Mouse (Mus musculus) ES-E14 (cell line): ENCODE data around the gene Zfp619.

ENCODE experiments used
- HCFC1 ChIP-seq: IDR thresholded peaks from 2 replicates; pipeline ENCODE4 v1.6.1; 2012; ENCODE audit warnings: low read length, inconsistent platforms, borderline replicate concordance; ENCODE audit not compliant: insufficient read depth
- MAFK ChIP-seq: IDR thresholded peaks from 2 replicates; pipeline ENCODE4 v1.6.1; 2014; ENCODE audit warnings: mild to moderate bottlenecking, low read depth, low read length, inconsistent platforms; ENCODE audit not compliant: insufficient read depth
- ZC3H11A ChIP-seq: IDR thresholded peaks from 2 replicates; pipeline ENCODE4 v1.6.1; 2012; ENCODE audit warnings: low read depth, mild to moderate bottlenecking, inconsistent platforms, low read length, borderline replicate concordance
- ZNF384 ChIP-seq: IDR thresholded peaks from 2 replicates; pipeline ENCODE4 v1.6.1; 2012; ENCODE audit warnings: low read depth, low read length, inconsistent platforms

- TF ChIP-seq HCFC1 = no peak
- no peak for TF ChIP-seq ZC3H11A
- no peak for TF ChIP-seq MAFK
- TF ChIP-seq ZNF384 = no peak
Measured at GRCm38 (mm10) chr7:39549336-39549735, 31.8 kb downstream of the Zfp619 start.
